Mouse (Mus musculus): ENCODE measurements around the gene Krtap3-1. TPM values are rescaled to one million over a fixed set of nuclear protein-coding genes. Genes with fewer than 3 reads are reported as not detected.

The Krtap3-1 gene
- polyA plus RNA-seq, 1 experiment from 2014 or later, result not detected

Other genes starting within 250 kb of the Krtap3-1 start
- 0.19 and 0.35 TPM in 2 replicates for gene Krt25, start 243.7 kb downstream of the Krtap3-1 start, polyA plus RNA-seq (2015; fragmentation: Nextera tagmentation; extraction: Ambion mirVana)
- 0.13 and 0.21 TPM in 2 replicates for gene Krt26, start 228.7 kb downstream of the Krtap3-1 start, polyA plus RNA-seq (2015; fragmentation: Nextera tagmentation; extraction: Ambion mirVana)
- not detected in 2 replicates for gene Krt27, start 215.5 kb downstream of the Krtap3-1 start, polyA plus RNA-seq (2015; fragmentation: Nextera tagmentation; extraction: Ambion mirVana)
- gene Krt28, start 191.7 kb downstream of the Krtap3-1 start, polyA plus RNA-seq (2015; fragmentation: Nextera tagmentation; extraction: Ambion mirVana), result 0.43 and 0.47 TPM in 2 replicates
- 32.7 and 41.6 TPM in 2 replicates for gene Krt10, start 177.3 kb downstream of the Krtap3-1 start, polyA plus RNA-seq (2015; fragmentation: Nextera tagmentation; extraction: Ambion mirVana)
- 0.13 TPM in 1 of 2 replicates, not detected in the other for gene Krt12, start 144.4 kb downstream of the Krtap3-1 start, polyA plus RNA-seq (2015; fragmentation: Nextera tagmentation; extraction: Ambion mirVana)
- 0.17 and 0.22 TPM in 2 replicates for gene Krt20, start 128.5 kb downstream of the Krtap3-1 start, polyA plus RNA-seq (2015; fragmentation: Nextera tagmentation; extraction: Ambion mirVana)
- 0.10 and 0.17 TPM in 2 replicates for gene Krt23, start 73.5 kb downstream of the Krtap3-1 start, polyA plus RNA-seq (2015; fragmentation: Nextera tagmentation; extraction: Ambion mirVana)
- not detected in 2 replicates for gene Krt39, start 45.3 kb downstream of the Krtap3-1 start, polyA plus RNA-seq (2015; fragmentation: Nextera tagmentation; extraction: Ambion mirVana)
- gene Krt40, start 23.5 kb downstream of the Krtap3-1 start, polyA plus RNA-seq (2015; fragmentation: Nextera tagmentation; extraction: Ambion mirVana), result not detected in 2 replicates
- not detected in 2 replicates for gene Krtap3-3, start 15.8 kb downstream of the Krtap3-1 start, polyA plus RNA-seq (2015; fragmentation: Nextera tagmentation; extraction: Ambion mirVana)
- gene Krtap3-2, start 9.8 kb downstream of the Krtap3-1 start, polyA plus RNA-seq (2015; fragmentation: Nextera tagmentation; extraction: Ambion mirVana), result not detected in 2 replicates
- not detected in 2 replicates for gene Gm11939, start 7.2 kb downstream of the Krtap3-1 start, polyA plus RNA-seq (2015; fragmentation: Nextera tagmentation; extraction: Ambion mirVana)
- gene Krtap1-5, start 14.4 kb upstream of the Krtap3-1 start, polyA plus RNA-seq (2015; fragmentation: Nextera tagmentation; extraction: Ambion mirVana), result not detected in 2 replicates
- not detected in 2 replicates for gene Krtap1-4, start 17.0 kb upstream of the Krtap3-1 start, polyA plus RNA-seq (2015; fragmentation: Nextera tagmentation; extraction: Ambion mirVana)
- gene Krtap1-3, start 24.7 kb upstream of the Krtap3-1 start, polyA plus RNA-seq (2015; fragmentation: Nextera tagmentation; extraction: Ambion mirVana), result not detected in 2 replicates
- gene Krtap9-3, start 31.5 kb upstream of the Krtap3-1 start, polyA plus RNA-seq (2015; fragmentation: Nextera tagmentation; extraction: Ambion mirVana), result not detected in 2 replicates
- not detected in 2 replicates for gene Gm11938, start 36.7 kb upstream of the Krtap3-1 start, polyA plus RNA-seq (2015; fragmentation: Nextera tagmentation; extraction: Ambion mirVana)
- gene Gm11937, start 43.6 kb upstream of the Krtap3-1 start, polyA plus RNA-seq (2015; fragmentation: Nextera tagmentation; extraction: Ambion mirVana), result not detected in 2 replicates
- gene Krtap2-4, start 48.2 kb upstream of the Krtap3-1 start, polyA plus RNA-seq (2015; fragmentation: Nextera tagmentation; extraction: Ambion mirVana), result not detected in 2 replicates
- not detected in 2 replicates for gene Gm11562, start 53.8 kb upstream of the Krtap3-1 start, polyA plus RNA-seq (2015; fragmentation: Nextera tagmentation; extraction: Ambion mirVana)
- gene Krtap4-1, start 61.6 kb upstream of the Krtap3-1 start, polyA plus RNA-seq (2015; fragmentation: Nextera tagmentation; extraction: Ambion mirVana), result not detected in 2 replicates
- not detected in 2 replicates for gene Krtap4-2, start 68.5 kb upstream of the Krtap3-1 start, polyA plus RNA-seq (2015; fragmentation: Nextera tagmentation; extraction: Ambion mirVana)
- not detected in 2 replicates for gene Krtap4-7, start 77.5 kb upstream of the Krtap3-1 start, polyA plus RNA-seq (2015; fragmentation: Nextera tagmentation; extraction: Ambion mirVana)
- not detected in 2 replicates for gene Gm11555, start 83.6 kb upstream of the Krtap3-1 start, polyA plus RNA-seq (2015; fragmentation: Nextera tagmentation; extraction: Ambion mirVana)
- not detected in 2 replicates for gene Gm11563, start 92.3 kb upstream of the Krtap3-1 start, polyA plus RNA-seq (2015; fragmentation: Nextera tagmentation; extraction: Ambion mirVana)
- gene Krtap4-6, start 99.3 kb upstream of the Krtap3-1 start, polyA plus RNA-seq (2015; fragmentation: Nextera tagmentation; extraction: Ambion mirVana), result not detected in 2 replicates
- not detected in 2 replicates for gene Gm14190, start 124.1 kb upstream of the Krtap3-1 start, polyA plus RNA-seq (2015; fragmentation: Nextera tagmentation; extraction: Ambion mirVana)
- gene Gm14180, start 167.7 kb upstream of the Krtap3-1 start, polyA plus RNA-seq (2015; fragmentation: Nextera tagmentation; extraction: Ambion mirVana), result not detected in 2 replicates
- gene Gm11595, start 206.3 kb upstream of the Krtap3-1 start, polyA plus RNA-seq (2015; fragmentation: Nextera tagmentation; extraction: Ambion mirVana), result not detected in 2 replicates
- gene Krtap4-8, start 214.1 kb upstream of the Krtap3-1 start, polyA plus RNA-seq (2015; fragmentation: Nextera tagmentation; extraction: Ambion mirVana), result not detected in 2 replicates
- gene Krtap4-9, start 218.6 kb upstream of the Krtap3-1 start, polyA plus RNA-seq (2015; fragmentation: Nextera tagmentation; extraction: Ambion mirVana), result not detected in 2 replicates
- gene Gm11596, start 226.8 kb upstream of the Krtap3-1 start, polyA plus RNA-seq (2015; fragmentation: Nextera tagmentation; extraction: Ambion mirVana), result not detected in 2 replicates
- gene Gm11569, start 232.3 kb upstream of the Krtap3-1 start, polyA plus RNA-seq (2015; fragmentation: Nextera tagmentation; extraction: Ambion mirVana), result not detected in 2 replicates
- not detected in 2 replicates for gene Gm11554, start 237.8 kb upstream of the Krtap3-1 start, polyA plus RNA-seq (2015; fragmentation: Nextera tagmentation; extraction: Ambion mirVana)
- not detected in 2 replicates for gene Krtap4-13, start 243.3 kb upstream of the Krtap3-1 start, polyA plus RNA-seq (2015; fragmentation: Nextera tagmentation; extraction: Ambion mirVana)
- not detected in 2 replicates for gene Gm11564, start 249.0 kb upstream of the Krtap3-1 start, polyA plus RNA-seq (2015; fragmentation: Nextera tagmentation; extraction: Ambion mirVana)